Mouse (Mus musculus): ENCODE measurements around the gene Nipsnap3b. TPM values are rescaled to one million over a fixed set of nuclear protein-coding genes. Genes with fewer than 3 reads are reported as not detected.

The Nipsnap3b gene
- polyA plus RNA-seq, 1 experiment = 5.4 TPM

- H3K27ac ChIP-seq (ENCODE audit: control insufficient read depth, insufficient read depth, low read depth, low read length) = no peak overlapping the region
- no peaks in the 10 kb centered on the region for H3K27me3 ChIP-seq (ENCODE audit: control insufficient read depth, insufficient read depth, low read length)
- H3K36me3 ChIP-seq (ENCODE audit: control insufficient read depth, insufficient read depth, low read length) = no peaks in the 10 kb centered on the region
- no peak overlapping the region for H3K4me3 ChIP-seq (ENCODE audit: control insufficient read depth, low read depth, low read length)
- H3K4me1 ChIP-seq (ENCODE audit: control insufficient read depth, insufficient read depth, low read length) = no peaks in the 10 kb centered on the region
- TF ChIP-seq POLR2A (IDR thresholded peaks at IDR 0.05; ENCODE audit: control insufficient read depth, low read depth, low read length) (no peak), CTCF (IDR thresholded peaks at IDR 0.05; ENCODE audit: control insufficient read depth, insufficient read depth, insufficient replicate concordance, low read depth, low read length) (no peak)
Measured at GRCm38 (mm10) chr4:53027811-53028210, 16.1 kb downstream of the Nipsnap3b start.

DNA sequence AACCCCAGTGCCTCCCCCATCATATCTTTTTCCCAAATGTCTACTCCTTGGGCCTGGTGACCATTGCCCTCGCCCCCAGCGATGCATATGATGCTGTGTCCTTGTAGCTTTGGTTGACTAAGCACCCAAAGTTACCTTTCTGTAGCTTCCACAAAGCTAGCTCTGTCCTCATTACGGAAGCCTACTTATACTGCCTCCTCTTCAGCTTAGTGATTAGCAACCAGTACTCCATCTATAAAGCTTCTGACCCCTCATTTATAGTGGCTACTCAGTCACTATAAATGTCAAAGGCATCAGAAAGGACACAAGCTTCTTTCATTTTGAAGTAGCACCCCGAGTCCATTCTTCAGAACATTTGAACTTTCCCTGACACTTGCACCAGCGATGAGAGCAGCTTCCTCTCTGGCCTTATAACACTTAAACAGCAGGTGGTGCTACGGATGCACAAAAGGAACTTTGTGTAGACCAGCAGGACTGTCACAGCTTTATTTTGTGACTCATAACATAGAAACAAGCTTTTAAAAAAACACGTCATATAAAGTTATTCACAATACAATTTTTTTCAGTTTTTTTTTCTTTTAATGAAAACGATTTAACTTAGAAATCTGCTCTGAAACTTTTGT lies 18.8 kb downstream of the Nipsnap3b start:
- no peaks in the 10 kb centered on the region for H3K27me3 ChIP-seq (ENCODE audit: control insufficient read depth, insufficient read depth, low read length)
- H3K4me3 ChIP-seq (ENCODE audit: control insufficient read depth, low read depth, low read length) = no peak overlapping the region
- H3K27ac ChIP-seq (ENCODE audit: control insufficient read depth, insufficient read depth, low read depth, low read length) = no peak overlapping the region
- H3K36me3 ChIP-seq (ENCODE audit: control insufficient read depth, insufficient read depth, low read length) = no peaks in the 10 kb centered on the region
- TF ChIP-seq CTCF (IDR thresholded peaks at IDR 0.05; ENCODE audit: control insufficient read depth, insufficient read depth, insufficient replicate concordance, low read depth, low read length) (no peak), POLR2A (IDR thresholded peaks at IDR 0.05; ENCODE audit: control insufficient read depth, low read depth, low read length) (no peak)
- H3K4me1 ChIP-seq (ENCODE audit: control insufficient read depth, insufficient read depth, low read length) = no peaks in the 10 kb centered on the region

GRCm38 (mm10) chr4:53043819-53044218 lies 32.1 kb downstream of the Nipsnap3b start:
- H3K36me3 ChIP-seq (ENCODE audit: control insufficient read depth, insufficient read depth, low read length) = no peaks in the 10 kb centered on the region
- H3K4me1 ChIP-seq (ENCODE audit: control insufficient read depth, insufficient read depth, low read length) = no peaks in the 10 kb centered on the region
- no peaks in the 10 kb centered on the region for H3K27me3 ChIP-seq (ENCODE audit: control insufficient read depth, insufficient read depth, low read length)
- no peak overlapping the region for H3K4me3 ChIP-seq (ENCODE audit: control insufficient read depth, low read depth, low read length)
- TF ChIP-seq CTCF (IDR thresholded peaks at IDR 0.05; ENCODE audit: control insufficient read depth, insufficient read depth, insufficient replicate concordance, low read depth, low read length) (no peak), POLR2A (IDR thresholded peaks at IDR 0.05; ENCODE audit: control insufficient read depth, low read depth, low read length) (no peak)
- no peak overlapping the region for H3K27ac ChIP-seq (ENCODE audit: control insufficient read depth, insufficient read depth, low read depth, low read length)

DNA sequence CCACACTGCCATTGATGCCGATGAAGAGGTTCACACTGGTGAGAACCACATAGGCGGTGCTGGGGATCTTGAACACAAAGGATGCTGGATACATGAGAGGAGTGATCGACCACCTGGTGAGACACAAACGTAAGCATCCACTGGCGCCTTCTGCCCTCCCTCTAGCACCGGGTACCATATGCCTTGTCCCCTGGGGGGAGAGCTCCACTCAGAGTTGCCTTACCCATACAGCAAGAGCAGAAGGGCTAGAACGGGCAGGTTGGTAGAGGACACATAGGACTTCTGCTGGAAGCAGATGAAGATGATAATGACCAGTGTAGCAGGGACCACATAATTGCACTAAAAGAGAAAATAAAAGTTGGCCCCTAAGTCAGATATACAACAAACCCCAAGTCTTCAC lies 34.1 kb downstream of the Nipsnap3b start:
- Histone ChIP-seq H3K27me3 (ENCODE audit: control insufficient read depth, insufficient read depth, low read length) (no peaks in the 10 kb centered on the region), H3K36me3 (ENCODE audit: control insufficient read depth, insufficient read depth, low read length) (no peaks in the 10 kb centered on the region), H3K4me3 (ENCODE audit: control insufficient read depth, low read depth, low read length) (no peak overlapping the region), H3K4me1 (ENCODE audit: control insufficient read depth, insufficient read depth, low read length) (no peaks in the 10 kb centered on the region), H3K27ac (ENCODE audit: control insufficient read depth, insufficient read depth, low read depth, low read length) (no peak overlapping the region)
- TF ChIP-seq CTCF (IDR thresholded peaks at IDR 0.05; ENCODE audit: control insufficient read depth, insufficient read depth, insufficient replicate concordance, low read depth, low read length) (no peak), POLR2A (IDR thresholded peaks at IDR 0.05; ENCODE audit: control insufficient read depth, low read depth, low read length) (no peak)

GRCm38 (mm10) chr4:53046238-53047022 lies 34.8 kb downstream of the Nipsnap3b start:
- TF ChIP-seq CTCF (IDR thresholded peaks at IDR 0.05; ENCODE audit: control insufficient read depth, insufficient read depth, insufficient replicate concordance, low read depth, low read length) = no peak
- no peak for TF ChIP-seq POLR2A (IDR thresholded peaks at IDR 0.05; ENCODE audit: control insufficient read depth, low read depth, low read length)

DNA sequence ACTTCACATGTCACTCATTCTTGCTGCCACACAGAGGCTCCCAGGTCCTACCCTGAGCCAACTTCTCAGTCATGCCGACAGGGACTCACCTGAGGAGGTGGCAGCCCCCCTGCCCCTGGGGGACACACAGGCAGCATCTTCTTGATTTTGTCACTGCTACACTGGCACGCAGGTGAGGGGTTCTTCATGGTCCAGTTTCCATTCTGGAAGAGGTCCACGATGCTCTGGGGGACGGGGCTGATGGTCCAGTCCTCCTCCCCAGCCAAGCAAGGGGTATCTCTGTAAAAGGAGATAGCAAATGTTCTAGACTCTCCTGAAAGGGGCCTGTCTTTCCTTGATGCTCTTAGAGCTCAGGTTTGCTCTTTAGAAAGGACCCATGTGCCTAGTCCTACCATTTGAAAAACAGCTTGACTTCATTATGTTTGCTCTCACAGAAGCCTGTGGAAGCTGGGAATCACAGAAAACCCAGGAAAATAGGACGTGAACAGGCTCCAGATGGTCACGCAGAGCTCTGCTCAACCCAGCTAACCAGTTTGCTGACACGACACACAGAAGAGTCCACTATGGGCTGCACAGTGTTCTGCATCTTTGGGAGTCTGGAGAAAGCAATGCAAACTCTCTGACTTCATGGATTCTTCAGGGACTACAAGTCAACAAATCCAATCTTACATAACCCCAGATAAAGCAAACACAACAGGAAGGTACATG lies 50.8 kb downstream of the Nipsnap3b start:
- H3K36me3 ChIP-seq (ENCODE audit: control insufficient read depth, insufficient read depth, low read length) = no peaks in the 10 kb centered on the region
- TF ChIP-seq CTCF (IDR thresholded peaks at IDR 0.05; ENCODE audit: control insufficient read depth, insufficient read depth, insufficient replicate concordance, low read depth, low read length) = no peak
- TF ChIP-seq POLR2A (IDR thresholded peaks at IDR 0.05; ENCODE audit: control insufficient read depth, low read depth, low read length) = no peak
- no peak overlapping the region for H3K4me3 ChIP-seq (ENCODE audit: control insufficient read depth, low read depth, low read length)

More at GRCm38 (mm10) chr4:53046238-53047022, 34.8 kb downstream of the Nipsnap3b start:
- Histone ChIP-seq H3K4me3 (ENCODE audit: control insufficient read depth, low read depth, low read length) (no peak overlapping the region), H3K4me1 (ENCODE audit: control insufficient read depth, insufficient read depth, low read length) (no peaks in the 10 kb centered on the region), H3K27ac (ENCODE audit: control insufficient read depth, insufficient read depth, low read depth, low read length) (no peak overlapping the region), H3K36me3 (ENCODE audit: control insufficient read depth, insufficient read depth, low read length) (no peaks in the 10 kb centered on the region), H3K27me3 (ENCODE audit: control insufficient read depth, insufficient read depth, low read length) (no peaks in the 10 kb centered on the region)

More for the DNA sequence above, 50.8 kb downstream of the Nipsnap3b start:
- no peaks in the 10 kb centered on the region for H3K4me1 ChIP-seq (ENCODE audit: control insufficient read depth, insufficient read depth, low read length)
- H3K27me3 ChIP-seq (ENCODE audit: control insufficient read depth, insufficient read depth, low read length) = no peaks in the 10 kb centered on the region
- H3K27ac ChIP-seq (ENCODE audit: control insufficient read depth, insufficient read depth, low read depth, low read length) = no peak overlapping the region

Other genes with a start within 250 kb of the Nipsnap3b start
- 1.5 and 2.0 TPM in 2 replicates for gene Olfr275, start 197.3 kb upstream of the Nipsnap3b start, polyA plus RNA-seq (2012; rRNA removed)
- gene Olfr273, start 152.6 kb upstream of the Nipsnap3b start, polyA plus RNA-seq (2012; rRNA removed) = not detected in 2 replicates
- not detected in 2 replicates for gene Olfr272, start 92.7 kb upstream of the Nipsnap3b start, polyA plus RNA-seq (2012; rRNA removed)
- not detected in 2 replicates for gene Olfr270, start 47.3 kb upstream of the Nipsnap3b start, polyA plus RNA-seq (2012; rRNA removed)
- gene Nipsnap3a, start 22.6 kb upstream of the Nipsnap3b start, polyA plus RNA-seq (2012; rRNA removed) = 107 and 121 TPM in 2 replicates
- gene Abca1, start 148.0 kb downstream of the Nipsnap3b start, polyA plus RNA-seq (2012; rRNA removed) = 5.0 and 9.8 TPM in 2 replicates